Mouse (Mus musculus): ENCODE measurements at regions not wholly inside any gene's neighbourhood (a gene's known extent, or its start where the extent isn't known, plus 50 kb on each side); places are given as distances from the start of the nearest gene placed in this dataset.

GRCm38 (mm10) chr17:47141843-47142215, 131.5 kb upstream of the Ubr2 start:
- peak in 1 of 2 experiments; percentile 37 for DNase-seq (ENCODE audit: low spot score in 2 of 2)

- DNase-seq (ENCODE audit: low spot score in 2 of 2): peak; percentile 54 to 63
These were observed 130.8 kb upstream of the Ubr2 start for GRCm38 (mm10) chr17:47140969-47141842.

GRCm38 (mm10) chr17:47140241-47140968, 130.0 kb upstream of the Ubr2 start:
- no peak for DNase-seq (ENCODE audit: low spot score in 2 of 2)

- DNase-seq (ENCODE audit: low spot score in 2 of 2): peak; percentile 91 to 92
These were observed 129.4 kb upstream of the Ubr2 start for GRCm38 (mm10) chr17:47139730-47140231.

- peak in 1 of 2 experiments; percentile 34 for DNase-seq (ENCODE audit: low spot score in 2 of 2)
These were observed 128.8 kb upstream of the Ubr2 start for GRCm38 (mm10) chr17:47139171-47139617.

- no peak for DNase-seq (ENCODE audit: low spot score in 2 of 2)
These were observed 127.8 kb upstream of the Ubr2 start for GRCm38 (mm10) chr17:47138174-47138573.

- DNase-seq (ENCODE audit: low spot score in 2 of 2): no peak
These were observed 125.0 kb upstream of the Ubr2 start for GRCm38 (mm10) chr17:47135391-47135790.

GRCm38 (mm10) chr17:47133785-47134184, 123.4 kb upstream of the Ubr2 start:
- no peak for DNase-seq (ENCODE audit: low spot score in 2 of 2)

GRCm38 (mm10) chr17:47127571-47127970, 117.2 kb upstream of the Ubr2 start:
- no peak for DNase-seq (ENCODE audit: low spot score in 2 of 2)

- DNase-seq (ENCODE audit: low spot score in 2 of 2): no peak
These were observed 113.2 kb upstream of the Ubr2 start for GRCm38 (mm10) chr17:47123576-47123975.

- no peak for DNase-seq (ENCODE audit: low spot score in 2 of 2)
These were observed 111.9 kb upstream of the Ubr2 start for GRCm38 (mm10) chr17:47122221-47122620.

GRCm38 (mm10) chr17:47118010-47118409, 107.7 kb upstream of the Ubr2 start:
- no peak for DNase-seq (ENCODE audit: low spot score in 2 of 2)

GRCm38 (mm10) chr17:47115754-47116153, 105.4 kb upstream of the Ubr2 start:
- no peak for DNase-seq (ENCODE audit: low spot score in 2 of 2)

- DNase-seq (ENCODE audit: low spot score in 2 of 2): no peak
These were observed 104.8 kb upstream of the Ubr2 start for GRCm38 (mm10) chr17:47115141-47115540.

GRCm38 (mm10) chr17:47114736-47115135, 104.4 kb upstream of the Ubr2 start:
- no peak for DNase-seq (ENCODE audit: low spot score in 2 of 2)

- DNase-seq (ENCODE audit: low spot score in 2 of 2): peak; percentile 40 to 59
These were observed 102.3 kb upstream of the Ubr2 start for GRCm38 (mm10) chr17:47112556-47113225.

- no peak for DNase-seq (ENCODE audit: low spot score in 2 of 2)
These were observed 100.5 kb upstream of the Ubr2 start for GRCm38 (mm10) chr17:47110836-47111235.

- no peak for DNase-seq (ENCODE audit: low spot score in 2 of 2)
These were observed 94.0 kb upstream of the Ubr2 start for GRCm38 (mm10) chr17:47104328-47104727.

- DNase-seq (ENCODE audit: low spot score in 2 of 2): no peak
These were observed 84.8 kb upstream of the Ubr2 start for GRCm38 (mm10) chr17:47095191-47095590.

- DNase-seq (ENCODE audit: low spot score in 2 of 2): no peak
These were observed 81.7 kb upstream of the Ubr2 start for GRCm38 (mm10) chr17:47092076-47092475.

- peak in 1 of 2 experiments; percentile 10 for DNase-seq (ENCODE audit: low spot score in 2 of 2)
These were observed 79.4 kb upstream of the Ubr2 start for GRCm38 (mm10) chr17:47089769-47090168.

- no peak for DNase-seq (ENCODE audit: low spot score in 2 of 2)
These were observed 58.9 kb upstream of the Ubr2 start for GRCm38 (mm10) chr17:47069206-47069605.

Data from heart, adult 9 months (tissue).